Mouse (Mus musculus) mature B cell (primary cell): ENCODE data around the gene Elp5.

Experiments
- in situ Hi-C: fragments of 300-500 bp; cut with MboI; formaldehyde crosslinking; loops from 2 replicates; pipeline ENCODE4 v1.14.3; 2019

Elp5 gene

GRCm38 (mm10) chr11:69994401-69995090 lies 12.2 kb upstream of the Elp5 start:
- in situ Hi-C loops: no loop called here

GRCm38 (mm10) chr11:69992932-69993331 lies 10.6 kb upstream of the Elp5 start:
- in situ Hi-C loops: no loop called here

- in situ Hi-C loops: no loop called here
Measured at GRCm38 (mm10) chr11:69992396-69992795, 10.1 kb upstream of the Elp5 start.

GRCm38 (mm10) chr11:69991711-69992110 lies 9.4 kb upstream of the Elp5 start:
- in situ Hi-C loops: no loop called here

GRCm38 (mm10) chr11:69990850-69991691 lies 8.8 kb upstream of the Elp5 start, which contains the start of gene Gabarap:
Gabarap (plus strand) TSS chr11:69991143.
- in situ Hi-C loops: no loop called here

- in situ Hi-C loops: no loop called here
Measured at GRCm38 (mm10) chr11:69989949-69990348, 7.6 kb upstream of the Elp5 start.

GRCm38 (mm10) chr11:69984431-69984830 lies 2.1 kb upstream of the Elp5 start:
- in situ Hi-C loops: no loop called here

GRCm38 (mm10) chr11:69983377-69983776 lies 1.1 kb upstream of the Elp5 start:
- in situ Hi-C loops: no loop called here

GRCm38 (mm10) chr11:69982877-69983276 lies 560 bp upstream of the Elp5 start:
- in situ Hi-C loops: no loop called here

GRCm38 (mm10) chr11:69981141-69981762 lies 1.1 kb downstream of the Elp5 start, which contains the start of gene Ctdnep1:
Ctdnep1 (plus strand) TSS chr11:69981156.
- in situ Hi-C loops: no loop called here

- in situ Hi-C loops: no loop called here
Measured at GRCm38 (mm10) chr11:69980196-69981140, 1.8 kb downstream of the Elp5 start.

GRCm38 (mm10) chr11:69979827-69980195 lies 2.5 kb downstream of the Elp5 start:
- in situ Hi-C loops: no loop called here

- in situ Hi-C loops: no loop called here
Measured at GRCm38 (mm10) chr11:69976271-69976670, 6.0 kb downstream of the Elp5 start.

GRCm38 (mm10) chr11:69974907-69975306 lies 7.4 kb downstream of the Elp5 start:
- in situ Hi-C loops: no loop called here

GRCm38 (mm10) chr11:69970775-69971174 lies 11.5 kb downstream of the Elp5 start:
- in situ Hi-C loops: no loop called here

GRCm38 (mm10) chr11:69970222-69970621 lies 12.1 kb downstream of the Elp5 start:
- in situ Hi-C loops: no loop called here

- in situ Hi-C loops: no loop called here
Measured at GRCm38 (mm10) chr11:69968793-69969192, 13.5 kb downstream of the Elp5 start.

GRCm38 (mm10) chr11:69966860-69967517 lies 15.3 kb downstream of the Elp5 start:
- in situ Hi-C loops: no loop called here

- in situ Hi-C loops: no loop called here
Measured at GRCm38 (mm10) chr11:69966006-69966859, 16.1 kb downstream of the Elp5 start.
